Mouse (Mus musculus): ENCODE data around the gene Ubqln4. TPM values are rescaled to one million over a fixed set of nuclear protein-coding genes. Genes with fewer than 3 reads are reported as not detected.

Gene Ubqln4
- polyA plus RNA-seq, 1 experiment from 2014 or later = 39.3 TPM

DNA sequence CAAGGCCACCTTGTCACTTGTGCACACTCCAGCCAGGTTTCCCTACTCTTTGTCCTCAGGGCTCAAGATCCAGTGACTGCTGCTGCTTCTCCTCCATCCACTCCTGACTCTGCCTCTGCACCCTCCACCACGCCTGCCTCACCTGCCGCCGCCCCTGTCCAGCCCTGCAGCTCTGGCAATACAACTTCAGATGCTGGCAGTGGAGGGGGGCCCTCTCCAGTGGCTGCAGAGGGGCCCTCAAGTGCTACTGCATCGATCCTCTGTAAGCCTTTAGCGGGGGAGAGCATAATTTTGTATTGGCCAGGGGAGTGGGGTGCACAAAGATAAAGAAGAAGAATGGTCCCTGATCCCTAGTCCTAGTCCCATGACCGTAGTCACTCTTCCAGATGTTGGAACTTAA lies 2.2 kb downstream of the Ubqln4 start:
- Histone ChIP-seq H3K4me2 (ENCODE audit: low read depth, low read length) (no peak overlapping the region), H3K27ac (ENCODE audit: low read length) (no peak overlapping the region), H3K9ac (ENCODE audit: low read length) (no peak overlapping the region), H3K9me3 (ENCODE audit: control insufficient read depth, low read length) (no peaks in the 10 kb centered on the region), H3K27me3 (ENCODE audit: control insufficient read depth, insufficient read depth, low read depth, low read length) (no peaks in the 10 kb centered on the region), H3K4me3 (ENCODE audit: low read length) (no peak overlapping the region), H3K36me3 (ENCODE audit: control insufficient read depth, insufficient read depth, low read length) (peaks cover 38% of the 10 kb centered on the region), H3K4me1 (replicated peaks; ENCODE audit: control insufficient read depth, insufficient read depth, low read length) (peaks cover 23% of the 10 kb centered on the region)
- no peak for ATAC-seq (ENCODE audit: low read depth)
- 91% methylated on average over 6 of the region's 6 CpGs for WGBS

DNA sequence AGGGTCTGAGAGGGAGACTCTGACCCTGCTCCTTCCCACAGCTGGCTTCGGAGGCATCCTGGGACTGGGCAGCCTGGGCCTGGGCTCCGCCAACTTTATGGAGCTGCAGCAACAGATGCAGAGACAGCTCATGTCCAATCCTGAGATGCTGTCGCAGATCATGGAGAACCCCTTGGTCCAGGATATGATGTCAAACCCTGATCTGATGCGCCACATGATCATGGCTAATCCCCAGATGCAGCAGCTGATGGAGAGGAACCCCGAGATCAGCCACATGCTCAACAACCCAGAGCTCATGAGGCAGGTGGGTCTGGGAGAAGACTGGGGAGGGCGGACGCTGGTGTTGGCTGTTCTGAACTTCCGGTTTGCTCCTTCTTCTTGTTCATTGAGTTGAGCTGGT lies 3.1 kb downstream of the Ubqln4 start:
- H3K4me1 ChIP-seq (replicated peaks; ENCODE audit: control insufficient read depth, insufficient read depth, low read length) = peaks cover 20% of the 10 kb centered on the region
- WGBS = 92% methylated on average over 8 of the region's 8 CpGs
- no peak overlapping the region for H3K4me2 ChIP-seq (ENCODE audit: low read depth, low read length)
- no peak overlapping the region for H3K4me3 ChIP-seq (ENCODE audit: low read length)
- no peak for ATAC-seq (ENCODE audit: low read depth)
- H3K9ac ChIP-seq (ENCODE audit: low read length) = no peak overlapping the region
- H3K27ac ChIP-seq (ENCODE audit: low read length) = no peak overlapping the region
- H3K36me3 ChIP-seq (ENCODE audit: control insufficient read depth, insufficient read depth, low read length) = peaks cover 44% of the 10 kb centered on the region
- no peaks in the 10 kb centered on the region for H3K27me3 ChIP-seq (ENCODE audit: control insufficient read depth, insufficient read depth, low read depth, low read length)
- H3K9me3 ChIP-seq (ENCODE audit: control insufficient read depth, low read length) = no peaks in the 10 kb centered on the region

DNA sequence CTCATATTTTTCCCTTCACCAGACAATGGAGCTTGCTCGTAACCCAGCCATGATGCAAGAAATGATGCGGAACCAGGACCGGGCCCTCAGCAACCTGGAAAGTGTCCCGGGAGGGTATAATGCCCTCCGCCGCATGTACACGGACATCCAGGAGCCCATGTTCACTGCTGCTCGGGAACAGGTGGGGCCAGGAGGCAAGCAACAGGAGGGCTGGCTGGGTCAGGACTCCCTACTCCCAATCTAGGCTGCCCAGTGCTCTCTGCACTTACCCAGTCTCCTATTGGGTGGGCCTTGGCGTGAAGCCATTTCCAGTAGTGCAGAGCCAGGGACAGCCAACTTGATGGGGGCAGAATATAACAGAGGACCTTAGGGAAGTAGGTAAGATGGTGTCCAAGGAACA lies 6.0 kb downstream of the Ubqln4 start:
- no peak for ATAC-seq (ENCODE audit: low read depth)
- peaks cover 59% of the 10 kb centered on the region for H3K36me3 ChIP-seq (ENCODE audit: control insufficient read depth, insufficient read depth, low read length)
- H3K4me1 ChIP-seq (replicated peaks; ENCODE audit: control insufficient read depth, insufficient read depth, low read length) = peaks cover 11% of the 10 kb centered on the region
- H3K9me3 ChIP-seq (ENCODE audit: control insufficient read depth, low read length) = no peaks in the 10 kb centered on the region
- H3K27ac ChIP-seq (ENCODE audit: low read length) = no peak overlapping the region
- no peak overlapping the region for H3K9ac ChIP-seq (ENCODE audit: low read length)
- no peaks in the 10 kb centered on the region for H3K27me3 ChIP-seq (ENCODE audit: control insufficient read depth, insufficient read depth, low read depth, low read length)
- 93% methylated on average over 9 of the region's 9 CpGs for WGBS
- no peak overlapping the region for H3K4me3 ChIP-seq (ENCODE audit: low read length)
- no peak overlapping the region for H3K4me2 ChIP-seq (ENCODE audit: low read depth, low read length)

DNA sequence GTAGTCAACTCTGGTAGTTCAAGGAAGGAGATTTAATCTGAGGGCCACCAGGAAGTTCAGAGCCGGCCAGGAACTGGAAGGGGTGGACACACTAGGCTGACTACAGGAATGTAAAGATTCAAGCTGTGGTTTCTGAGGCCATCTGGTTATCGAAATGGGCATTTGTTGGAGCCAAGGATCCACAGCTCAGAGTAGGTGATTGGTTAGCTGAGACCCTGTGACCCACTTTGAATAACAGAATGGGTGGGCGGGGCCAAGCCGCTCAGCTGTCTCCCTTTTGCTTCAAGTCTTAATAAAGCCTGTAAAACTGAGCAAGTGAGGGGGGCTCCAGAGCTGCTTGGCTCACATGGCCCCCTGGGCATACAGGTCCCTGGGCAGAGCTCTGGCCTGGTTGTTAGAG lies 8.4 kb downstream of the Ubqln4 start:
- 72% methylated on average over 4 of the region's 4 CpGs for WGBS
- no peak for ATAC-seq (ENCODE audit: low read depth)
- peaks cover 60% of the 10 kb centered on the region for H3K36me3 ChIP-seq (ENCODE audit: control insufficient read depth, insufficient read depth, low read length)
- H3K4me1 ChIP-seq (replicated peaks; ENCODE audit: control insufficient read depth, insufficient read depth, low read length) = no peaks in the 10 kb centered on the region
- no peak overlapping the region for H3K27ac ChIP-seq (ENCODE audit: low read length)
- H3K4me3 ChIP-seq (ENCODE audit: low read length) = no peak overlapping the region
- no peak overlapping the region for H3K9ac ChIP-seq (ENCODE audit: low read length)
- no peaks in the 10 kb centered on the region for H3K9me3 ChIP-seq (ENCODE audit: control insufficient read depth, low read length)
- no peaks in the 10 kb centered on the region for H3K27me3 ChIP-seq (ENCODE audit: control insufficient read depth, insufficient read depth, low read depth, low read length)
- H3K4me2 ChIP-seq (ENCODE audit: low read depth, low read length) = no peak overlapping the region

DNA sequence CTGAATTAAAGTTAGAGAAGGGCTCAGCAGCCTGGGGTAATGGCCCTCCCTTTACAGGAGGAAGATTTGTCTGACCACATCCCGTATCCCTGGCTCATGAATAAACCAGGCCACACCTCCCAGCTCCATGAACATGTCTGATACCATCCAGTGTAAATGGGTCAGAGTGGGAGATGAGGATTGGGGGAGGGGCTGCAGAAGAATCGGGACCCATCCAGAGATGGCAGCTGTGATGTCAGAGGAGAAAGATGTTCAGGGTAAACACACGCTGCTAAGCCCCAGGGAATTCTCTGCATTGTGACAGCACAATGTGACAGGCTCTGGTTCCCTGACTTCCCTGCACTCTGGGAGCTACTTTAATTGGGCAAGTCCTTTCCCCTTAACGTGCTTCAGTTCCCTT lies 9.9 kb downstream of the Ubqln4 start:
- Histone ChIP-seq H3K4me3 (ENCODE audit: low read length) (no peak overlapping the region), H3K9ac (ENCODE audit: low read length) (no peak overlapping the region), H3K36me3 (ENCODE audit: control insufficient read depth, insufficient read depth, low read length) (peaks cover 67% of the 10 kb centered on the region), H3K4me2 (ENCODE audit: low read depth, low read length) (no peak overlapping the region), H3K4me1 (replicated peaks; ENCODE audit: control insufficient read depth, insufficient read depth, low read length) (no peaks in the 10 kb centered on the region), H3K9me3 (ENCODE audit: control insufficient read depth, low read length) (no peaks in the 10 kb centered on the region), H3K27me3 (ENCODE audit: control insufficient read depth, insufficient read depth, low read depth, low read length) (no peaks in the 10 kb centered on the region), H3K27ac (ENCODE audit: low read length) (no peak overlapping the region)
- ATAC-seq (ENCODE audit: low read depth) = peak; percentile 26; the same call in 1 of the 2 replicates
- 66% methylated on average over 4 of the region's 4 CpGs for WGBS

DNA sequence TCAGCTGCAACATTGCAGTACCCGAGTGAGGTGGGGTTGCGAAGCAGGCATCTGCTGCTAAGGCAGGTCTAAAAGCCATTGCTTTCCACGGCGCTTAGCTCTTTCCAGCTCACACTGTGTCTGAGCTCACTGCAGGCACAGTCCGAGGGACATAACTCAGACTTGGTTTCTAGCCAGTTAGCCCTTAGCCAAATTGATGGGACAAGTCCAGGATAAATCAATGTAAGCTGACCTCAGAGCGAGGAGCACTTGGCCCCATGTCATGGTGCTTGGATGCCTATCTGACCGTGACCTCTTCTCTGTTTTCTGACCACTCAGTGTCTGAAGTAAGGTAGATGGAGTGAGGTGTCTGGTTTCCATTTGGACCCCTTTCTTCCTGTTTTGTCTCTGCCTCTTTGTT lies 10.4 kb downstream of the Ubqln4 start:
- Histone ChIP-seq H3K4me2 (ENCODE audit: low read depth, low read length) (no peak overlapping the region), H3K9me3 (ENCODE audit: control insufficient read depth, low read length) (no peaks in the 10 kb centered on the region), H3K27me3 (ENCODE audit: control insufficient read depth, insufficient read depth, low read depth, low read length) (no peaks in the 10 kb centered on the region), H3K4me3 (ENCODE audit: low read length) (no peak overlapping the region), H3K9ac (ENCODE audit: low read length) (no peak overlapping the region), H3K36me3 (ENCODE audit: control insufficient read depth, insufficient read depth, low read length) (peaks cover 67% of the 10 kb centered on the region), H3K27ac (ENCODE audit: low read length) (no peak overlapping the region), H3K4me1 (replicated peaks; ENCODE audit: control insufficient read depth, insufficient read depth, low read length) (no peaks in the 10 kb centered on the region)
- ATAC-seq (ENCODE audit: low read depth) = no peak
- WGBS = 83% methylated on average over 7 of the region's 7 CpGs

DNA sequence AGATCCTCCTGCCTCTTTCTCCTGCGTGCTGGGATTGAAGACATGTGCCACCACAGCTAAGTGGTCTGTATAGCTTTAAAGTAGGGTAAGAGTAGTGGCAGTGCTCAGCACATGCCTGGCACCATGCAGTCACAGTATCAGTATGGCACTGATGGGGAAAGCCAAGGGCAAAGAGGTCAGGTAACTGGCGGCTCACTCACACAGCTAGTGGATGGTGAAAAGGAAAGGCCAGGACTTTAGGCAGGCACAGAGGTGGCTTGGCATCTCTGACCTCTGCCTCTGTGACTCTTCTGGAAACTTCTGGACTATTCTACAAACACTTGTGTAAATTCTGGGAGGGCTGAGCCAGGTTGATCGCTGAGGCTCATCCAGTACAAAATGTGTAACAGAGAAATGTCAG lies 12.6 kb downstream of the Ubqln4 start:
- Histone ChIP-seq H3K27ac (ENCODE audit: low read length) (no peak overlapping the region), H3K36me3 (ENCODE audit: control insufficient read depth, insufficient read depth, low read length) (peaks cover 56% of the 10 kb centered on the region), H3K9me3 (ENCODE audit: control insufficient read depth, low read length) (no peaks in the 10 kb centered on the region), H3K4me3 (ENCODE audit: low read length) (no peak overlapping the region), H3K4me1 (replicated peaks; ENCODE audit: control insufficient read depth, insufficient read depth, low read length) (no peaks in the 10 kb centered on the region), H3K4me2 (ENCODE audit: low read depth, low read length) (no peak overlapping the region), H3K9ac (ENCODE audit: low read length) (no peak overlapping the region), H3K27me3 (ENCODE audit: control insufficient read depth, insufficient read depth, low read depth, low read length) (no peaks in the 10 kb centered on the region)
- ATAC-seq (ENCODE audit: low read depth) = no peak
- WGBS = 87% methylated on average over 3 of the region's 3 CpGs

DNA sequence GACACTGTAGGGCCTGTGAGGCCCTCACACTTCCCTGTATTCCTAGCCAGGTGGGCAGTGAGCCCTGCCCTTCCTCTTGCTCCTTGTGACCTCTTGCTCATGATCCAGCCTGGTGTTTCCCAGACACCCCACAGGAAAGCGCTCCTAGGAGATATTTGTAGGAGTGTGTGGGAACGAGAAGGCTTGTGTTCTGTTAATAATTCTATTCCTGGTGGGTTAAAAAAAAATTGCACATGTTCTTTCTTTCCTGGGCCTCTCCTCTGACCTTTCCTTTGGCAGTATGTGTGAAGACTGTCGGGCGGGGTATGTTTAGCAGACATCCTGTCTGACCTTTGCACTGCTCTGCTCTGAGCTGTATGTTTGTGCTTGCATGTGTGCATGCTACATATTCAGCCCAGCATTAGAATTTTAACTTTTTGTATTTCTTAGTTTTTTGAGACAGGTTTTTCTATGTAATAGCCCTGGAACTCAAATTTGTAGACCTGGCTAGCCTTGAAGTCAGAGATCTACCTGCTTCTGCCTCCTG lies 13.0 kb downstream of the Ubqln4 start:
- H3K27me3 ChIP-seq (ENCODE audit: control insufficient read depth, insufficient read depth, low read depth, low read length) = no peaks in the 10 kb centered on the region
- ATAC-seq (ENCODE audit: low read depth) = no peak

DNA sequence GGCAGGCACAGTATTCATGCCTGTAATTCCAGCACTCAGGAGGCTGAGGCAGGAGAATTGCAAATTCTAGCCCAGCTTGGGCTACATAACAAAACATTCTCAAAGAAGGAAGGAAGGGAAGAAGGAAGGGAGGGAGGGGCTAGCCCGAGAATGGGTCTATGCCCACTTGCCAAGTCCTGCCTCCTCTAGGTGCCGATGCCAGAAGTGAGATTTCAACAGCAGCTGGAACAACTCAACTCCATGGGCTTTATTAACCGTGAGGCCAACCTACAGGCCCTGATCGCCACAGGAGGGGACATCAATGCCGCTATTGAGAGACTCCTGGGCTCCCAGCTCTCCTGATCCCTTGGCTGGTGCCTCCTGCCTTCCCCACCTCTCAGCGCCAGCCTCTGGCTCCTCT lies 14.3 kb downstream of the Ubqln4 start:
- no peaks in the 10 kb centered on the region for H3K4me1 ChIP-seq (replicated peaks; ENCODE audit: control insufficient read depth, insufficient read depth, low read length)
- H3K27me3 ChIP-seq (ENCODE audit: control insufficient read depth, insufficient read depth, low read depth, low read length) = no peaks in the 10 kb centered on the region
- 77% methylated on average over 6 of the region's 6 CpGs for WGBS
- peaks cover 49% of the 10 kb centered on the region for H3K36me3 ChIP-seq (ENCODE audit: control insufficient read depth, insufficient read depth, low read length)
- no peak overlapping the region for H3K27ac ChIP-seq (ENCODE audit: low read length)
- no peak overlapping the region for H3K4me2 ChIP-seq (ENCODE audit: low read depth, low read length)
- no peak overlapping the region for H3K9ac ChIP-seq (ENCODE audit: low read length)
- H3K4me3 ChIP-seq (ENCODE audit: low read length) = no peak overlapping the region
- ATAC-seq (ENCODE audit: low read depth) = peak; percentile 50; the same call in 1 of the 2 replicates
- H3K9me3 ChIP-seq (ENCODE audit: control insufficient read depth, low read length) = no peaks in the 10 kb centered on the region

More for the DNA sequence above, 13.0 kb downstream of the Ubqln4 start:
- Histone ChIP-seq H3K36me3 (ENCODE audit: control insufficient read depth, insufficient read depth, low read length) (peaks cover 53% of the 10 kb centered on the region), H3K4me2 (ENCODE audit: low read depth, low read length) (no peak overlapping the region), H3K9me3 (ENCODE audit: control insufficient read depth, low read length) (no peaks in the 10 kb centered on the region), H3K4me1 (replicated peaks; ENCODE audit: control insufficient read depth, insufficient read depth, low read length) (no peaks in the 10 kb centered on the region), H3K4me3 (ENCODE audit: low read length) (no peak overlapping the region), H3K27ac (ENCODE audit: low read length) (no peak overlapping the region), H3K9ac (ENCODE audit: low read length) (no peak overlapping the region)
- 71% methylated on average over 4 of the region's 4 CpGs for WGBS

DNA sequence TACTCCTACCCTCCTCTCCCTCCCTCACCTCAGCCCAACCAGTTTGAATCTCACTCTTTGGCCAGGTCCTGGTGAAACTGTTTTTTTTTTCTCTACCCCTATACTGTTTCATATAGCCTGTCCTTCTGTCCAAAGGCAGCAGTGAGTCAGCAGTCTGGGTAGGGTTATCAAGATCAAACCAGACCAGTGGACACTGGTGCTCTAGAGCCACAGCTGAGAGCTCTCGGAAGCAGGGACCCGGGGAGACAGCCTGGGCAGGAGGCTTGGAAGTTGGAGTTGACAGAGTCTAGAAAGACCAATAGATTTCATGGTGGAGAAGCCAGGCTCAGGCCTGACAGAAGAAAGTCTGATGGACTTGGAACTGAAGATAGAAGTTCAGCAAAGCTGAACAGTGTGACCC lies 15.1 kb downstream of the Ubqln4 start:
- Histone ChIP-seq H3K4me2 (ENCODE audit: low read depth, low read length) (no peak overlapping the region), H3K27ac (ENCODE audit: low read length) (no peak overlapping the region), H3K9ac (ENCODE audit: low read length) (no peak overlapping the region), H3K9me3 (ENCODE audit: control insufficient read depth, low read length) (no peaks in the 10 kb centered on the region), H3K4me1 (replicated peaks; ENCODE audit: control insufficient read depth, insufficient read depth, low read length) (no peaks in the 10 kb centered on the region), H3K36me3 (ENCODE audit: control insufficient read depth, insufficient read depth, low read length) (peaks cover 43% of the 10 kb centered on the region), H3K4me3 (ENCODE audit: low read length) (no peak overlapping the region), H3K27me3 (ENCODE audit: control insufficient read depth, insufficient read depth, low read depth, low read length) (no peaks in the 10 kb centered on the region)
- 95% methylated on average over 2 of the region's 2 CpGs for WGBS
- ATAC-seq (ENCODE audit: low read depth) = no peak
